Mouse (Mus musculus) liver, embryonic 14.5 days (tissue): ENCODE measurements around the gene Cdc34.

Experiments used
- CTCF ChIP-seq: IDR thresholded peaks from 2 replicates; pipeline ENCODE4 v1.5.1; 2016; ENCODE audit warnings: antibody characterized with exemption, low read depth, control low read depth
- EP300 ChIP-seq: IDR thresholded peaks from 2 replicates; pipeline ENCODE4 v1.6.1; 2016; ENCODE audit warnings: antibody characterized with exemption, low read depth

- TF ChIP-seq CTCF (no peak), EP300 (no peak)
Observed at GRCm38 (mm10) chr10:79688720-79689119, 6.7 kb downstream of the Cdc34 start, which contains the start of gene Gzmm.
